Mouse (Mus musculus): ENCODE results near the gene Ada.
"Not testable (repeated sequence)": the region's sequence is repeated elsewhere in the genome, so short reads cannot be mapped to it uniquely, and the experiment has no call there.

The Ada gene

DNA sequence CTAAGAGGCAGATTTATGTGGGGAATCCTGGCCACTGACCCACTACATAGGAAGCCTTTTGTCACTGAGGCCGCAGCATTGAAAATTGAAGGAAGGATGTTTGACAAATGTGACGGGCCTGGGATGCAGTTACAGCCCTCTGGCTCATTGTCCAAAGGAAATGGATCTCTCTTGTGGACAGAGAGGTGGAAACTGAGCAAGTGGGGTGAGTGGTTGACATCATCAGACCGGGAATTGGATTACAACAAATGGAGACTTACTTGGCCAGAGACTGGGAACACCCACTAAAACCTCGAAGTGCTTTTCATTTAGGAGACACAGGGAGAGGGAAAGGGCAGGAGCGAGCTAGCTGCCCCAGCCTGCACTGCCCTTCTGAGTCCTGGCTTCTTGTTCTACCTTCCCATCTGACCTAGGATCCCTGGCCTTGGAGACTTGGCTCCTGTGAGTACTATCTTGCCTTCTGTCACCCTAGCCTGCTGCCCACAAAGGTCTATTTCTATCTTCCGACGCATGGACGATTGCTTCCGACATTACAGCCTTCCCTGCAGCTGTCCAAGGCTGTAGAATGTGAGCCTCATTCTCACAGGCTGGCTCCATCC, 56.2 kb downstream of the Ada start:
- DNase-seq: no peak

DNA sequence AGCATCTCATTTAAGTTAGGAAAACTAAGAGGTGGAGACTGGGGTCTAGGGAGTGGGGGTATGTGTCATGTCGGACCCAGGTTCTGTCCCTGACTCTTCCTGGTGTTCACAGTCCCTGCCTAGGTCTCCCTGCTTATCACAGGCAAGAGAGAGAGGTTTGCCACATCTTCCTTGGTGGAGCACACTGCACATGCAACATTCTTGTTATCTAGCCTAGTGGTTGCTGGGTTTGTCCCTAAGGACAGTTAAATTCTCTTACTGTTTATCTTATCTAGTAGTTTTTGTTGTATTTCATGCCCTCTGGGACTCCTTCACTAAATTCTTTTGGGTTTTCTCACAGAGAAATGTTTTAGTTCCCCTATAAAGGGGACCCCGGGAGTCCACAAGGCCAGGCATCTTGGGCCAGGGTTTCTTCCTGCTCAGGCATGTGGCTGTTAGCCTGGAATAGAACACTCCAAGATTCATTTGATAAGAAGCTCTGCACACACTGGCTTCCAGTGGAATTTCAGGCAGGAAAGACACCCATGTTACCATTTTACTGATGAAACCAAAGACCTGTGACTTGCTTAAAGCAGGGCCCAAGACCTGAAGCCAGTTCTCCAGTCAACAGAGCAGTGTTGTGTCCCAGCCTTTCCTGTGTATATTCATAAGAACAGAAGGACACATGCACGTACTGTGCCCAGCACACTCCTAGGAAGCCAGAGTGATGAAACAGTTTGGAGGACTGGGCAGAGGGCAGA, 57.0 kb downstream of the Ada start:
- no peak for DNase-seq

DNA sequence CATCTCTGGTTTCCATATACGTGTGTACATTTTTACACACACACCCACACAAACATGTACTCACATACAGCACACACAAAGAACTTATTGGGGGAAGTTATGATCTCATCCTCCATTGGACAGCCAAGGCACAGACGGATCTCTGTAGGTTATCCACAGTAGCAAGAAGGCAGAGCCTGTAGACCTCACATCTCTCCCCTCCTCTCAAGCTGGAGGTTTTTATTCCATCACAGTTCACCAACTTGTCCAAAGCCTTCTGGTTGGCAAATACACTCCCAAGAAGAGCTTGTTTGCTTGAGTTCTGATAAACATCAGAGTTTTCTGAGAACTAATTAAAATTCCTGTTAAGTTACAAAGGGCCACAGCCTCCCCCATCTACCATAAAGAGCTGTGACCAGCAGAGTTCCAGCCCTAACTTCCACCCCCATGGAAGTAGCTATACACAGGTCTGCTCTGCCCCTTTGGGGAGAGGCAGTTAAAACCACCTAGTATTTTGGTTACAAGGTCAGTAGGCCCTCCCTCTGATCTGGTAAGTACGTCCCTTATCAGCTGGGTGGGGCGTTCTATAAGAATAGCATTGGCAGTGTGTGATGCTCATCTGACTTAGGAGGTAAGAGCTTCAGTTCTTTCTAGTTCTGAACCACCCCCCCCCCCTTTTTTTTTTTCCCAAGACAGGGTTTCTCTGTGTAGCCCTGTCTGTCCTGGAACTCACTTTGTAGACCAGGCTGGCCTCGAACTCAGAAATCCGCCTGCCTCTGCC, 58.0 kb downstream of the Ada start:
- no peak for DNase-seq

DNA sequence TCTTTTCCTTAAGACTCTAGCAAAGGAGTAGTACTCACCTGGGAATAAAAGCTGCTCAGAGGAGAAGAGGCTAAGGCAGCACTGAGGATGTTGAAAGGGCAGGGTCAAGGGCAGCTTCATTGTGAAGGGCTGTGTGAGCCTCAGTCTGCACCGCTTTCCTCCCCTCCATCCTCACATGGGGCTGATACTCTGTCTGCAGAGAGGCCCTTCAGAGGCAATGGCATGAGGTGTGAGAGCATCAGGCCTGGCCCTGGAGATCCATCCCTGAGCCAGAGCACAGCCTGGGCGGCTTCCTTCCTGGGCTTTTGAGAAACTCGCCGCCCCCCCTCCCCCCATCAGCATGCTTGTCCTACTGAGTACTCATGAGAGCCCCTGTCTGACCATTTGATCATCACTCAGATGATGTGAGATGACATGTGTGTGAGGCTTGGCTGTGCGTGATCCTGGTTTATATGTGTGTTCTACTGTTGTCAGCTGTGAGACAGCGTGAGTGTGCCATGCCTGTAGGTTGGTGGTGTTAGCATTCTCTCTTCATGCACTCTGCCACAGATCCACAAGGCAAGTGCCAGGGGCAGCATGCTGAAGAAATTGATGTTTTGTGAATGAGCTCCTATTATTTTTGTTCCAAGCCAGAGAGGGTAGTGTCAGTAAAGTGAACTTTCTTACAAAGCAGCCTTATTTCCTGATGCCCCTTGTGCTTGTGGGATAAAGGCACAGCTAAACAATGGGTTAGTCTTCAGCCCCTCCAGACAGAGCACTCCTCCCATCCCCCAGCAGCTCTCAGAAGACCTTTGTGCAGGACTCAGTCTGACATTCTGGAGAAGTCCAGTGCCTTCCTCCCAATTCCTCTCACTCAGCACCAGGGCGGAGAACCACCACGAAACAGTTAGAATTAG, 59.4 kb downstream of the Ada start:
- no peak for DNase-seq

DNA sequence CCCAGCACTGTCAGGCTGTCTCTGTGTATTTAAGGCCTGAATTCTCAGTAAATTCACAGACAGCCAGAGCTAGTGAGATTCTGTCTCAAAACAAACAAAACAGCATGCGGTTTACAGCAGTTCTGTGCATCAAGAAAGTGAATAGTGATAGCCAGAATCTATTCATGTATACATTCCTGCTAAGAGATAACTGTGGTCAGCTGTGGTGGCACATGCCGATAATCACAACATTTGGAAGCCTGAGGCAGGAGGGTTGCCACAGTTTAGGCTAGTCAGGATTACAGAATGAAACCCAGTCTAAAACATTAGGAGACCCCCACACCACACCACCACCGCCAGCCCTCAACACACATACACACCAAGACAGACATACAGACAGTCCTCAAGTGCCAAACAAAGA, 60.3 kb downstream of the Ada start:
- no peak for DNase-seq

DNA sequence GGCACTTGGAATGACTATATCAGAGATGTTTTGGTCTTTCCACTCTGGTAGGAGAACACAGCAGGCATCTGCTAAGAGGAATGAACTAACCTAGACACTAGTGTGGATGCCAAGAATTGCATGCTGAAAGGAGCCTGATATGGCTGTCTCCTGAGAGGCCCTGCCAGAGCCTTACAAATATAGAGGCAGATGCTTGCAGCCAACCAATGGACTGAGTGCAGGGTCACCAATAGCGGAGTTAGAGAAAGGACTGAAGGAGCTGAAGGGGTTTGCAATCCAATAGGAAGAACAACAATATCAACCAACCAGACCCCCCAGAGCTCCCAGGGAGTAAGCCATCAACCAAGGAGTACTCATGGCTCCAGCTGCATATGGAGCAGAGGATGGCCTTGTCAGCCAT, 61.7 kb downstream of the Ada start:
- DNase-seq: not testable (repeated sequence)

DNA sequence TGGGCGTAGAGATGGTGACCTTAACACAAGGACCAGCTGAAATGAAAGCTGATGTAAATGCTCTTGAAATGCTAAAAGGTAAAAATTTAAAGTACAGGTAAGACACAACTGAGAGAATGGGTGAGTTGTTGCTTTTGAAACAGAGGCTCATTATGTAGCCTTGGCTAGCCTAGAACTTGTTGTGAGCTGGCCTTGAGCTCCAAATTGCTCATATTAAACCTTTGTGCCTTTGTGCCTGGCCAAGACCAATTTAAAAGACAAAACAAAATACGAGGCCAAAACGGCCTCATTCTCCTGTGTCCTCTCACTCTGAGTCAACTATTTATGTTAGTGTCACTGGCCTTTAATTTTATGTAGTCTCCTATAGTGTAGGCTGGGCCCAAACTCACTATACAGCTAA, 63.2 kb downstream of the Ada start:
- no peak for DNase-seq

DNA sequence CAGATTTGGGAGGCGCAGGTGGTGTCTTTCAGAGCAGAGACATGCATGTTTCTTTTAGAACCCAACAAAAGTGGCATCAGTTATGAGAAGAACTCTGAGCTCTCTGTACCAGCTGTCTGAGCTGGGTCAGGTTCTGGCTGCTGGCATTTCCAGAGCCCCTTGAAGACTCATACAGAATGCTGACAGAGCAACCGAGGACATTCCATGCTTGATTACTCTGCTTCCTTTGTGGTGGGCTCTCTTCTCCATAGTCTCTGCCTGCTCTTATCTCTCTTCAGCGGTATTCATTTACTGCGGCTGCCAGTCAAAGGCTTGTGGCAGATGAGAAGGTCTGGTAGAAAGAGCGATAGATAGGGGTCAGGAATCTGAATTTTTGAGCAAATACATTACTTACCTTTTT, 63.8 kb downstream of the Ada start:
- DNase-seq: no peak

DNA sequence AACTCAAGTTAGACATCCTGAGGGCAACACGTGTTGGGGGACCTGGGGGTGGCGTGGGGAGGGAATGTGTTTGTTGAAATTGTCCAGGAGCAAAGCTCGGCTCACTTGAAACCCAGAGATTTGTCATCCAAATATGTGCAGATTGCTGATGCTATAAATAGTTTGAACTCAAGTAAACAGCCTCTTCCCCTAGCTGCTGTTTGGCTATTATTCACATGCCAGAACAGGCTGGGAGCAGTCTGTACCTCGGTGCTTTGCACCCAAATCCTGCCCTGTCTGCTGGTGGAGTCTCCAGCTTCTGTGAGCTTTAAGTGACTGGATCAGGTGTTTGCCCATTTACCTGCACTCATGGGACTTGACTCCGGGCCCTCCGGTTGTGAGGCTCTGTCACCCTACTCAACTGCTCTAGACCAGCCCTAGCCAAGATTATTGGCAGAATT, 64.3 kb downstream of the Ada start:
- DNase-seq: no peak

DNA sequence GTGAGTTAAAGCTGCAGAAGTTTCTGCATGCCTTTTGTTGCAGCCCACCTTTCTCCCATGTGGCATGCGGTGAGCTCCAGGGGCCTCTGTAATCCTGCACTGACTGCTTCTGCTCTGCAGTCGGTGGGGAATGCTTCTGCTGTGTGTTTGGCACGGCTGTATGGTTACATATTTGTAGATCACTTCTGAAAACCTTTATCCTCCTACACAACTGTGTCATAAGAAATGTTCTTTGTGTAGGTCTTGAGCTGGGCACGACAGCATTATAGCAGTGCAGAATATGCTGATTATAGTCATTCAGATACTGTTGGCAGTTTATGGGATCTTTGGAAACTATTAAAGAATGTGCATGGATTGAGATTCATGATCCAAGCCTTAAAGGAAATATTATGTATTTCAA, 64.8 kb downstream of the Ada start:
- DNase-seq: no peak

DNA sequence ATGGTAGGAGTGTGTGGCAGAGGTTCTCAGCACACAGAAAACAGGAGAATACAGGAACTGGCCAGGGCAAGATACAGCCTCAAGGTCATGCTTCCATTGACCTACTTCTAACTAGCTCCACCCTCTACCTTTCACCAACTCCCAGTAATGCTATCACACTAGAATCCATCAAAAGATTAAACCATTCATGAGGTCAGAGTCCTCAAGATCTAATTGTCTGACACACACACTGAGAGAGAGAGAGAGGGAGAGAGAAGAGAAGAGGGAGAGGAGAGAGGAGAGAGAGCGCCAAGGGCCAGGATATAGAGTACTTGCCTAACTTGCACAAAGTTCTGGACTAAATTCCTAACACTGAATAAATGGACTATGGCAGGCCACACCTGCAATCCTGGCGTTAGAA, 67.7 kb downstream of the Ada start:
- no peak for DNase-seq

DNA sequence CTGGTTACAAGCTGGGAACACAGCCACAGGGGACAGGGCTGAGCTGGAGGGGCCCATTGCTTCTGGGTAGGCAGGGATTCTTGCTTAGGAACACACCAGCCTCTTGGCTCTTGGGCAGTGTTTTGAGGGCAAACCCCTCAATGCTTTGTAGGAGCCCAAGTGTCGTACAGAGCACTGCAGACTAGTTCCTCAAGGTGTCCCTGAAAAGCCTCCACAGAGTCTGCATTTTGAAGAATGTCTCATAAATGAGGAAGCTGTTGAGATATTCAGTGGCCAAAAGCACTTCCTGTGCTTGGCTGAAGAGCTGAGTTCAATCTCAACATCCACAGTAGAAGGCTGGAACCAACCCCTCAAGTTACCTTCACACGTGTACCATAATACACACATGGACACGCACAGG, 73.3 kb downstream of the Ada start:
- no peak for DNase-seq

Measured in thymus, postnatal 36 days (tissue).